Mouse (Mus musculus) thymus, postnatal 4 days (tissue): ENCODE measurements around the gene Bcl9.

Experiments
- DNase-seq: peaks from one replicate; pipeline ENCODE4 v3.0.0; 2021

Bcl9 gene

GRCm38 (mm10) chr3:97167126-97167525 lies 130.6 kb downstream of the Bcl9 start:
- DNase-seq: peak; percentile 4

- DNase-seq: no peak
Measured at GRCm38 (mm10) chr3:97164477-97164876, 133.2 kb downstream of the Bcl9 start.

- no peak for DNase-seq
Measured at GRCm38 (mm10) chr3:97161773-97162172, 135.9 kb downstream of the Bcl9 start.

- DNase-seq: no peak
Measured at GRCm38 (mm10) chr3:97160908-97161307, 136.8 kb downstream of the Bcl9 start.

- DNase-seq: no peak
Measured at GRCm38 (mm10) chr3:97159986-97160385, 137.7 kb downstream of the Bcl9 start.

GRCm38 (mm10) chr3:97159509-97159850 lies 138.2 kb downstream of the Bcl9 start:
- DNase-seq: no peak

- DNase-seq: peak; percentile 90
Measured at GRCm38 (mm10) chr3:97158611-97159508, 138.9 kb downstream of the Bcl9 start, which contains the start of gene Acp6. Gene Acp6 (plus strand): TSS chr3:97158777.

- peak; percentile 73 for DNase-seq
Measured at GRCm38 (mm10) chr3:97157958-97158599, 139.6 kb downstream of the Bcl9 start.

GRCm38 (mm10) chr3:97157308-97157707 lies 140.4 kb downstream of the Bcl9 start:
- DNase-seq: no peak

GRCm38 (mm10) chr3:97156431-97156830 lies 141.3 kb downstream of the Bcl9 start:
- DNase-seq: no peak
